Mouse (Mus musculus): ENCODE measurements around the gene Serpinb6a.

The Serpinb6a gene

DNA sequence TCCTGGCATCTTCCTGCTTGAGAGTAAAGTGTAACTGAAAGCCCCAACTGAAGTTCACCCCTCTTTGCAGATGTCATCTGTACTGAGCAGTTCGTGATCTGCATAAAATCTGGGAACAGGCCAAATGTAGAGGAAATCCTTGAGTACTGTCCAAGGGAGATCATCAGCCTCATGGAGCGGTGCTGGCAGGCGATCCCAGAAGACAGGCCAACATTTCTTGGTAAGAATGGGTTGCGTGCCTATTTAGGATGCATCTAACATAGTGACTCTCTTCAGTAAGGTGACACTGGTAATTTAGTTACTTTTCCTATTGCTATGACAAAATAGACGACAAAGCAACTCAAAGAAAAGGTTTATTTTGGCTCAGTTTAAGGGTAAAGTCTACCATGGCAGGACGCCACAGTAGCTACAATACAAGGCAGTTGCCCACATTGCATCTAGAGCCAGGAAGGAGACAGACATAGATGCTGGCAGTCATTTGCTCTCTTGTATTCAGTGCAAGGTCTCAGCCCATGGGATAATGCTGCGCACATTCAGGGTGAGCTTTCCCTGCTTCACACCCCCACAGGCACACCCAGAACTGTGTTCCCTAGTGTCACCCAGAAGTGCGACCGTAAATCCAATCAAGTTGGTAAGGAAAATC is 14.5 kb upstream of the Serpinb6a start:
- in situ Hi-C loops (cut with MboI; ENCODE audit: low pct_unique_long_range_greater_than_20kb in 1 of 2, low sequenced_read_pairs in 2 of 2, unreplicated experiment in 1 of 2), result no loop called here

DNA sequence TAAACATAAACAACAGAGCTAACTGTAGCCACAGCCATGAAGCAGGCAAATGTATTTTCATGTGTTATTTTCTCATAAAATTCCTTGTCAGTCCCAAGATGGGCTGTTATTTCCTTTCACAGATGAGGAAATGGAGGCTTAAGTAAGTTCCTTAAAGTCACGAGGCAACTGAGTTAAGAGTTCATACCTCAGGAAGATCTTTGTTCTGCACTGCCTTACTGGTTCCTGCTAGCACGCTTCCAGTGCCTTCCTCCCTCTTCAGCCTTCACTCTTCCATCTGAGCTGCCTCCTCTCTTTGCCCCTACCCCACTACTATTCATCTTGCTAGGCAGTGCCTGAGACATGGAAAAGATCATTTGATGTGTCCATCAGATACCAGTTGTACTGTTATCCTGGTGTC is 4.6 kb upstream of the Serpinb6a start:
- in situ Hi-C loops (cut with MboI; ENCODE audit: low pct_unique_long_range_greater_than_20kb in 1 of 2, low sequenced_read_pairs in 2 of 2, unreplicated experiment in 1 of 2), result loop anchor here in 1 of 2 experiments (10.0 kb wide), 1 partner anchor 52 kb away; no protein-coding TSS in a partner anchor

DNA sequence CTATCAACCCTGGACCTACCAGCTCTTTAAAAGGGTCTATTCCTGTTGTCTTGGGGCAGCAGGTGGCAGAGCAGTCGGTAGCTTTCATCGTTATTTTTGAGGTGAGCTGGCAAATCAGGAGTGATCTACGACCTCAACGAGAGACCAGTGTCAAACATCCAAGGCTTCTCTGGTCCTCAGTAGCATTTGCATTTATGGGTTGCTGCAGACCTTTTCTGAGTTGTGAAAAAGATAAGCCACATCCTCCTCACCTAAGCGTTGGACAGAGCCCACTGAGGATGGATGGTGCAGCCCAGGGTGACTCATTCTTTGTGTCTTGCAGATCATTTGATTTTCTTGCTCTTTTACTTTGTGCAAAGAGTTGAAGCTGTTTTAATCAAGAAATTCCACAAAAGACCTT is 464 bp upstream of the Serpinb6a start:
- in situ Hi-C loops (cut with MboI; ENCODE audit: low pct_unique_long_range_greater_than_20kb in 1 of 2, low sequenced_read_pairs in 2 of 2, unreplicated experiment in 1 of 2), result loop anchor here (5.0 to 10.0 kb wide), 2 partner anchors 41 to 48 kb away; partner anchors contain the start of gene Nqo2 (in 1 of the 2)

DNA sequence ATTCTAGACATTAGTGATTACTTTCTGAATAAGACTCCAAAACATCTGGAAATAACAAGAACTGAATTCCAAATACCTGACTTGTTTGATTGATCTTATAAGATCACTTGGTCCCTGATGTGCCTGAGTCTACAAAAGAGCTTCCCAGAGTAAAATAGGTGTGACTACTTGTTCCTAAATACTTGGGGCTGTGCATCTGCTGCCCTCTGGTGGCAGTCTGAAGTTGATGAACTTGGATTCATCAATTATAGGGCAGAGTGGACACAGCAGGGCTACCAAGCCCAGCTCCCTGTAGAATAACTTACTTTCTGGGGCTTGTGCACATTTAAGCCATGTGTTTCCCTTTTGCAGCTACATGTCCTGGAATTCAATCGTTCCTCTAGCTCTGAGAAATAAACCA is 7.4 kb downstream of the Serpinb6a start:
- in situ Hi-C loops (cut with MboI; ENCODE audit: low pct_unique_long_range_greater_than_20kb in 1 of 2, low sequenced_read_pairs in 2 of 2, unreplicated experiment in 1 of 2), result no loop called here

DNA sequence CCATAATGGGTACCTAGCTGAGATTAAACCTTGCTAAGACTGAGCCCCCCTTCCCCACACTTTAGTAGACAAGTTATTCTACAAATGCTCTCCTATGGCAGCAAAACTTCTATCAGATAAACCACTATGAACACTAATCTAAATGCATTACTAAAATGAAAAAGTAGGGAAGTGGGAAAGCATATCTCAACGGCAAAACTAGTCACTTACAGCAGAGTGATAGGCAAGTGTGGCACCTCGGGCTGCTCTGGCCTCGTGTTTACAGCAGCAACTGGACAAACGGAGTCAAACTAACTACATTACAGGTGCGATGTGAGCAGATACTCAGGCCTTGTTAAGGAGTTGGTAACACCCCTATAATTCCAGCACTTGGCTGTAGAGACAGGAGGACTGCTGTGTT is 13.0 kb downstream of the Serpinb6a start:
- in situ Hi-C loops (cut with MboI; ENCODE audit: low pct_unique_long_range_greater_than_20kb in 1 of 2, low sequenced_read_pairs in 2 of 2, unreplicated experiment in 1 of 2), result no loop called here

DNA sequence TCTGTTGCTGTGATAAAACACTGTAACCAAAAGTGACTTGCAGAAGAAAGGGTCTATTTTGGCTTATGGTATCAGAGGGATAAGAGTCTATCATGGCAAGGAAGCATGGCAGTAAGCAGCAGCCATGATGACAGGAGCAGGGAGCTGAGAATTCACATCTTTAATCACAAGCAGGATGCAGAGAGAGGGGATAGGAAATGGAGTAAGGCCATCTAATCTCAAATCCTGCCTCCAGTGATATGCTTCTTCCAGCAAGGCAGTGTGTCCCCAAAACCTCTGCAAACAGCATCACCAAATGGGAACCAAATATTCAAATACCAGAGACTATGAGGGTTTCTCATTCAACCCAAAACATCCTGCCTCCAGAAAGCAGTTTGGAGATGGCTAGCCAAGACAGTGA is 36.0 kb downstream of the Serpinb6a start:
- in situ Hi-C loops (cut with MboI; ENCODE audit: low pct_unique_long_range_greater_than_20kb in 1 of 2, low sequenced_read_pairs in 2 of 2, unreplicated experiment in 1 of 2), result no loop called here

DNA sequence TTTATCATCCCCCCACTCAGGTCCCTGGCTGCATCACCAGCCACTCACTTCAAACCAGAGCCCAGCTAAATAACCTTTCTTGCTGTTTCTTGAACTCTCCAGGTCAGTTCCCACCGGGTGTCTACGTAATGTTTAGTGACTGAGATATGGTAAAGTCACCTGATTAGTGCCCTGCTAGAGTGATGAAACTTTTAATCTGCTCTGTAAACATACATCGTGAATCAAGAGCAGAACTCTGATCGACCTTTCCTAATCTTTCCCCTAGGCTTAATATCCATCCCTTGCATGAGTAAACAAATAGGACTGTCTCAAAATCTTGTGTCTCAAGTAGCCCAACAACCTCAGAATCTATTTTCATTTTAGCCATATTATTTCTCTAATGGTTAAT is 36.6 kb downstream of the Serpinb6a start:
- in situ Hi-C loops (cut with MboI; ENCODE audit: low pct_unique_long_range_greater_than_20kb in 1 of 2, low sequenced_read_pairs in 2 of 2, unreplicated experiment in 1 of 2), result no loop called here

DNA sequence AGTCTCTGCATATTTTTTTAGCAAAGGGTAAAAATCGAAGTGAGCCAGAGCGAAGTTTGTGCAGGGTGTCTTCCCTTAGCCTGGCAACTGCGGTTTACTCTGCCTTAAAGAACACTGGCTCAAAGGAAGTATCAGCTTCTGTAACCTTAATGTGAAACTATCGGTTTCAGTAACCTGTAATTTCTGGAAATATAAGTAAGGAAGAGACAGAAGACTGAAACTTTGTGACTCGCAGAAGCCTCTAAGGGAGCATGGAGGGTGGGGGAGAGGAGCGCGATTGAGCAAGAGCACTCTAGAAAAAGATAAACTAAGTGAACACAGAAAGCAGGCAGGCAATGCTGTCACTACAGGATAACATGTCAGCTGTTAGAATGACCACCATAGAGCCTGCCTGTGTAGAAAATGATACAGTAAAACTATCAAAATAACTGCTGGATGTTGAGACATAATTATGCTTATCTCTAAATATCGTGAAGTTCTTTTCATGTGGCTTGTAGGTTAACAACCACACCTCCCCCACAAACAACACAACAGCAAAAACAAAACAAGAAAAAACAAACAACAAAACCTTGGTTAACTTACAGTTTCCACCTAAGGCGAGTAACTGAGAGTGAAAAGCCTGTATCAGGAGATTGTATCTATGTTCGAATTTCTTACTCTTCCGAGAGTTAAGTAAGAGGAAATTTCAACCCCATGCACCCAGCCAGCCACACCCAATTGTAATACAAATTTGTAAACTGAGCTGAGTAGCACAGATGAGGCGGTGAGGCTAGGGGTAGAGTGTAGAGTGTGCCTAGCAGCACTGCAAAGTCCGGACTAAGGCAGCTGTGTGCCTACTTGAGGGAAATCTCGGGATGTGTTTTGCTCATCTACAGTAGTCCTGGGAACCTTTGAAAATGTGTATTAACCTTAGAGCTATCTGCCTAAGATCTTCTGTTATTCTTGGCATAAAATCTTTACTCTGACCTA is 37.3 kb downstream of the Serpinb6a start:
- in situ Hi-C loops (cut with MboI; ENCODE audit: low pct_unique_long_range_greater_than_20kb in 1 of 2, low sequenced_read_pairs in 2 of 2, unreplicated experiment in 1 of 2), result no loop called here

DNA sequence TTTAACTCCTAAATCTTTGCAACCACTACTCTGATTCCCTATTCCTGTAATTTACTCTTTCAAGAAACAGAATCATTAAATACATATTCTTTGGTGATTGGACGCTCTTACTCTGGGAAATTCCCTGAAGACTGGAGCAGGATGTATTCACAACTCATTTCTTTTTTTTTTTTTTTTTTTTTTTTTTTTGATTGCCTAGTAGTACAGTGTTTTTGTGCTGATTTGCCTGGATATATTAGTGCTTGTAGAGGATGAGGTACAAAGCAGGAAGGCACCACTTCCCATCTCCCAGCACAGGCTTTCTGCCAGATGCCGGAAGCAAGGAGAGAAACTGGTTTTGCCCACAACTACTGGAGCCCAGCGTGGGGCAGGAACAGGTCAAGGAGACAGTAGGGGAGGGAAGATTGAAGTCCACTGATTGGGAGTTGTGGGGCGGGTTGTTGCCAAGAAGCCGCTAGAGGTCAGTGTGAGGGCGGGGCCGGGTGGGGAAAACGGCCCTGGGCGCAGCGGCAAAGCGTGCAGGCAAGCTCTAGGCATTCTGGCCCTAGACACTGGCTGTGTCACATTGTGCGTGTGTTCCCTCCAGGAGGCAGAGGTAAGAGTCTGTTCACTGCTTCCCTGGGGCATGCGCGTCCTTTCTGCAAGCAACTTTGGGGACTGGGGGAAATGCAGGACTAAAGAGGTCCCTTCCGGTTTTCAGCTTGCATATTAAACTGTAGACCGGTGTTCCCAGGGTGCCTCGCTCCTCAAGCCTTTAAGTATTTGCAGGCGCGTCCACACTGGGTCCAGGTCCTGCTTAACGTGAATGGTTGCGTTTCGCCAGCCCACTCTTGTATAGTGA is 38.2 kb downstream of the Serpinb6a start, which contains the start of gene Nqo2:
Nqo2 (plus strand) TSS at position 482 of the 841 bp plus-strand sequence.
- in situ Hi-C loops (cut with MboI; ENCODE audit: low pct_unique_long_range_greater_than_20kb in 1 of 2, low sequenced_read_pairs in 2 of 2, unreplicated experiment in 1 of 2), result loop anchor here in 1 of 2 experiments (5.0 kb wide), 1 partner anchor 38 kb away; the partner anchor contains the start of genes Ripk1 and Serpinb6a

DNA sequence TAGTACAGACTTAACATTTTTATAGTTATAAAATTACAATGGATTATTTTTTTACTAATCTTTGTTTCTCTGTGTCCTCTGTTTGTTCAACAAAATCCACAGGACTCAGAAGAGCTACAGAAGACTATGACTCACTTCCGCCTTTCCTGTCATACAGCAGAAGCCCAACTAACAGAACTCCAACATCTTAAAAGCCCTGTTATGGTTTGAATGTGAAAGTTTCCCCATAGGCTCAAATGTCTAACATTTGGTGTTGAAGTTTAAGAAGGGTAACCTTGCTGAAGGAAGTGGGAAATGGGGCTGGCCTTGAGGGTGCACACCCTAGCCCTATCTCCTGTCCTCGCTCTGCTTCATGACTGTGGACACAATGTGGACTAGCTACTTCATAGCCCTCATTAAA is 42.8 kb downstream of the Serpinb6a start:
- in situ Hi-C loops (cut with MboI; ENCODE audit: low pct_unique_long_range_greater_than_20kb in 1 of 2, low sequenced_read_pairs in 2 of 2, unreplicated experiment in 1 of 2), result loop anchor here (5.0 to 10.0 kb wide), 2 partner anchors 43 to 45 kb away; partner anchors contain the start of genes Ripk1 (in 2 of the 2) and Serpinb6a (in 2 of the 2)

DNA sequence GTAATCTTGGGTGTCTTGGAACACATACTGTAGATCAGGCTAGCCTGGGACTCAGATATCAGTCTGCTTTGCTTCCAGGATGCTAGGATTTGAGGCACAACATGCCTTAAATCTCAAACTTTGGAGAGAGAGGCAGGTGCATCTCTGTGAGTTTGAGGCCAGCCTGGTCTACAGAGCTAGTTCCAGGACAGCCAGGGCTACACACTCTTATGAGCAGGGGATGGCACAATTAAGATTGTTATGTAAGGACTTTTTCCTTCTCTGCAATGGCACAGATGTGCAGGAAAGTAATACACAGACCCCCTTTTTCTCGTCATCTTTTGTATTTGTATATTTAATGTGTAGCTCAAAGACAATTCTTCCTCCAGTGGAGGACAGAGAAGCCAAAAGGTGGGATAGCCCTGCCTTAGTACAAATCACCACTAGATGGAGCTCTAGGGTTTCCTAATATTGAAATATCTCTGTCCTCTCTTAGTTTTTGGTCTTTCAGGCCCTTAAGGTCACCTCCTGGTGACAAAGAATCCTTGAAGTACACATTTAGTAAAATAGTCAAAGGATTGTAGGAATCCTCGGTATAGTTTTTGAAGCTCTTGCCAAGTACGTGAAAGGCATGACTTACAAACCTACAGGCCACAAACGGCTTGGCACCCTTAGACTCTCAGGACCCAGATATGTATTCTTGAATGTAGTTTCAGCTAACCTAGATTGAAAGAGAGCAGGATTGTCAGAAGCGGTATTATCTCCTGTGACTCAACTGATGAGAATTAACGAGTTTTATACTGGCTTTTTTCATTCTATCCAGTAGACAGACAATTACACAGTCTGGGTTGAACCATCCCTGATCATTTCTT is 45.8 kb downstream of the Serpinb6a start:
- in situ Hi-C loops (cut with MboI; ENCODE audit: low pct_unique_long_range_greater_than_20kb in 1 of 2, low sequenced_read_pairs in 2 of 2, unreplicated experiment in 1 of 2), result loop anchor here in 1 of 2 experiments (10.0 kb wide), 1 partner anchor 48 kb away; the partner anchor contains the start of genes Ripk1 and Serpinb6a

DNA sequence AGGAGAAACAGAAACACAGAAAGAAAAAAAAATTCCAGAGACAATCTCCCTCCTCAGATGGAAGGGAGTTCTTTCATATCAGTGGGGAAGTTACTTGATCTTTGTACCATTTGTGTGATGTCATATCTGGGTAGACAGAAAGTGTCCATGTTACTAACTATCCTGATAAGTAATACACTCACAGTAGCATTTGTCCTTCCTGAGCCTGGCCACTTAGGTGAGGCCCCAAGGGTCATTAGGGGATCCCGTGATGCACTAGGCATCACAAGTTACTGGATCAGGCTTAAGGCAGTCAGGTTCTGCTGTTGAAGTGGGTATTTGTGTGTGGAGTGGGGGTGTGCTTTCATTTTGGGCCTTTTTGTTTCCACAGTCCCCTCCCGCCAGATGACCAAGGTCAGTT is 49.6 kb downstream of the Serpinb6a start:
- in situ Hi-C loops (cut with MboI; ENCODE audit: low pct_unique_long_range_greater_than_20kb in 1 of 2, low sequenced_read_pairs in 2 of 2, unreplicated experiment in 1 of 2), result loop anchor here in 1 of 2 experiments (10.0 kb wide), 1 partner anchor 52 kb away; the partner anchor contains the start of genes Ripk1 and Serpinb6a

DNA sequence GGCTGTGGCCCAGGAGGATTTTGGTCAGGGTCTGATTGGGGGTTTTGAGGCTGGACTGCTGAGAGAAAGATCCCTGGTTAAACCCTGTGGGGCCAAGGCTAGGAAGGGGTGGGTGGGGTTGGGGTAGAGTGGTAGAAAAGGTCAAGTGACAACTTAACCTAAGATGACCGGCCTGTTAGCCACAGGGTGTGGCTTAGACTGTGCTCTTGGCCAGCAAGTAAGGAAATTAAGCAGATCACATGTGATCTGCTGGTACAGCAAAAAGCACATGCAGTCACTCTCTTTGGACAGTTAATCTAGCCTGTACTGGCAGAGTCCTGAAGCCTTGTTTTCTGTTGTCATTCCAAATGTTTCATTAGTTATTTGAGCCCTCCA is 50.5 kb downstream of the Serpinb6a start:
- in situ Hi-C loops (cut with MboI; ENCODE audit: low pct_unique_long_range_greater_than_20kb in 1 of 2, low sequenced_read_pairs in 2 of 2, unreplicated experiment in 1 of 2), result loop anchor here in 1 of 2 experiments (10.0 kb wide), 1 partner anchor 53 kb away; the partner anchor contains the start of genes Ripk1 and Serpinb6a

DNA sequence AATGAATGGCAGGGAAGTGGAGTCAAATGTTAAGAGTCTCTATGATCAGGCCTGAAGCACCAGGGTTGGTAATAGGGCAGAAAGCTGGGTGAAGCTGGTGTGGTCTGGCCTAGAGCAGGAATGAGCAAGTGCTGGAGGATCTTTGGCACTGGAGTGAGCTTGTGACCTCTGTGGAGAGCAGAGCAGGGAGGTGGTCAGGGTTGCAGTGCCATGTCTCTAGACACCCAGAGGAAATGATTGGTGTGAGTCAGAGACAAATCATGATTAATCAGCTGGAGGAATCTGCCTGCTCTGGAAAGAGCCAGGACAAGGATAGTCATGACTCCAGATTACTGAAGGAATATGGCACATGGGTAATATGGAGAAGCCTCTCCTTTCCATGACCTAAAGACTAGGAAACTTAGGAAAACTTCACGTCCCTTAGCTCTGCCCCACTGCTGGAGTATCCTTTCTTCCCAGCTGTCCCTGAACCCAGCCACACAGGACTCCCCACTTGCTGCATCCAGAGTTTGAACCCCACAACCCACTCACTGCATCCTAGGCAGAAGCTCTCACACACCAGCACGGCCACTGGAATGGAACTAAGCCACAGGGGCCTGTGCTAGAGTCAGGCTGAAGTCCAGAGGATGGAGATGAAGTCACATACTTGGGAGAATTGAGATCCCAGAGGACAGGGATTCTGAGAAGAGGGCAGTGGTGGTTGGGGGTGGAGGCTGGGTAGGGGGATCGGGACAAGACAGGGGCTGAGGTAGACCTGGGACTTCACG is 51.1 kb downstream of the Serpinb6a start:
- in situ Hi-C loops (cut with MboI; ENCODE audit: low pct_unique_long_range_greater_than_20kb in 1 of 2, low sequenced_read_pairs in 2 of 2, unreplicated experiment in 1 of 2), result loop anchor here in 1 of 2 experiments (10.0 kb wide), 1 partner anchor 53 kb away; the partner anchor contains the start of genes Ripk1 and Serpinb6a

DNA sequence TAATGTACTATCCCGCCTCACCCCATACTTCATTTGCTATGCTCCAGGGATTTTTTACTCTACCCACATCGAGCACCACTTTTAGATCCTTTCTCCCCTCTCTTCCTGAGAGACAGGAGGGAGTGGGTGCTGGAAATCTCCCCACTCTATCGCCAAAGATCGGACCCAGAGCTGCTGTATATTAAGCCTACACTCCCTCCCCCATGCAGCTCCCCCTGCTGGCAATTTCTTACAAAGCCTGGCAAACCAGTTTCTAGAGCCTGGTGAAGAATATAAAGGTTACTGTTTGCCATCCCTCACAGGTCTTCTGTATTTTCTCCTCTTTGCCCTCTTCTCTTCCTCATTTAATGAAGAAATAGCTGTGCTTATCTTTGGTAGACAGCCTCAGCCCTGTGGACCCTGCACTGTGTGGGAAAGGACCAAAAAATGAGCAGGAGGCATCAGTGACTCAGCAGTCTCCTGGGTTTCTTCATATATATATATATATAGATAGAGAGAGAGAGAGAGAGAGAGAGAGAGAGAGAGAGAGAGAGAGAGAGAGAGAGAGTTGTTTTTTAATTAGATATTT is 60.3 kb downstream of the Serpinb6a start:
- in situ Hi-C loops (cut with MboI; ENCODE audit: low pct_unique_long_range_greater_than_20kb in 1 of 2, low sequenced_read_pairs in 2 of 2, unreplicated experiment in 1 of 2), result no loop called here

DNA sequence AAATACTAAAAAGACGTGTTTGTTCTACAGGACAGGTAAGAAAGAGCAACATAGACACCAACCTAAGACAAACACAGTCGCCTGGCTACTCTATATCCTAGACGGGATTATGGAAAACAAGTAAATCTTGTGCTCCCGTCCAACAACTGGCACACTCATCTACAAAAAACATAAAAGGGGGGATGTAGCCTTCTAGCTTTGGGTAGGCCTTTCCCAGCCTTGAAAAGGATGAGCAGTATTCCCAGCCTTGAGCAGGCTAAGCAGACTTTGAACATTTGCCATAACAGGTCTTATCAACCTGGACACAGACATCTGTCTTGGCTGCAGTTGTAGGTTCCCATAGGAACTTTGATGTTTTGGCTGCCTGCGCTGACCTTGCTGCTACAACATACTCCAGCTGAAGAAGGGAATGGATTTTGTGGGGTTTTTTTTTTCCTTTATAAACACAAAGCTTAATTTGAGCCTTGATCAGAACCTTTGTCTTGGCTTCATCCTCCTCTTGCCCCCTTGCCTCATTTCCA is 61.2 kb downstream of the Serpinb6a start:
- in situ Hi-C loops (cut with MboI; ENCODE audit: low pct_unique_long_range_greater_than_20kb in 1 of 2, low sequenced_read_pairs in 2 of 2, unreplicated experiment in 1 of 2), result no loop called here
